Mouse (Mus musculus) liver, embryonic 15.5 days (tissue): Measurements from ENCODE around the gene Zfp292. TPM values are rescaled to one million over a fixed set of nuclear protein-coding genes. Genes with fewer than 3 reads are reported as not detected.

ENCODE experiments used
- ATAC-seq: fragments of 200-750 bp; cut with Nextera tagmentation; 2 replicates; pipeline ENCODE4 v1.8.0; 2017; ENCODE audit warnings: moderate number of reproducible peaks, mild to moderate bottlenecking, moderate library complexity; ENCODE audit not compliant: insufficient read depth
- H3K27ac ChIP-seq: fragments of 300-500 bp; sonication (generic); replicated peaks from 2 replicates; pipeline ENCODE4 v1.5.1; 2015; ENCODE audit warnings: mild to moderate bottlenecking, inconsistent platforms
- H3K27me3 ChIP-seq: fragments of 300-500 bp; sonication (generic); 2 replicates; pipeline ENCODE4 v1.6.1; 2015; ENCODE audit warnings: mild to moderate bottlenecking, inconsistent platforms
- H3K36me3 ChIP-seq: fragments of 300-500 bp; sonication (generic); replicated peaks from 2 replicates; pipeline ENCODE4 v1.6.1; 2015; ENCODE audit warnings: moderate library complexity, mild to moderate bottlenecking, inconsistent platforms
- H3K4me1 ChIP-seq: fragments of 300-500 bp; sonication (generic); replicated peaks from 2 replicates; pipeline ENCODE4 v1.6.1; 2015; ENCODE audit warnings: inconsistent platforms
- H3K4me2 ChIP-seq: fragments of 300-500 bp; sonication (generic); 2 replicates; pipeline ENCODE4 v1.6.1; 2015; ENCODE audit warnings: moderate library complexity, mild to moderate bottlenecking, inconsistent platforms
- H3K4me3 ChIP-seq: fragments of 300-500 bp; sonication (generic); replicated peaks from 2 replicates; pipeline ENCODE4 v1.5.1; 2015; ENCODE audit warnings: mild to moderate bottlenecking, inconsistent platforms
- H3K9ac ChIP-seq: fragments of 300-500 bp; sonication (generic); 2 replicates; pipeline ENCODE4 v1.6.1; 2015; ENCODE audit warnings: moderate library complexity, mild to moderate bottlenecking, inconsistent platforms
- H3K9me3 ChIP-seq: fragments of 300-500 bp; sonication (generic); replicated peaks from 2 replicates; pipeline ENCODE4 v1.6.1; 2016; ENCODE audit warnings: inconsistent platforms
- WGBS: fragments of 180-500 bp; shearing (Covaris S2); methylation state at CpG from one replicate; pipeline ENCODE4 v1.1.7; 2015; ENCODE audit warnings: mixed read lengths; ENCODE audit not compliant: insufficient replicate concordance; 5-methylcytosine and 5-hydroxymethylcytosine counted together
- polyA plus RNA-seq: library from polyadenylated mRNA; unstranded; fragments of >200 nt; fragmentation: Nextera tagmentation; extraction: Ambion mirVana; gene quantifications from 2 replicates; pipeline ENCODE4 v1.2.1, GENCODE M21; 2015

Zfp292 gene
- polyA plus RNA-seq, 1 experiment from 2014 or later = 3.8 TPM

- Histone ChIP-seq H3K9me3 (no peaks in the 10 kb centered on the region), H3K4me2 (no peak overlapping the region), H3K4me1 (no peaks in the 10 kb centered on the region; the same call in 1 of the 2 replicates), H3K27ac (no peak overlapping the region), H3K36me3 (no peaks in the 10 kb centered on the region), H3K27me3 (no peaks in the 10 kb centered on the region), H3K9ac (no peak overlapping the region), H3K4me3 (no peak overlapping the region)
- no peak for ATAC-seq
- WGBS = 78% methylated on average over 5 of the region's 5 CpGs
Measured at GRCm38 (mm10) chr4:34796294-34796693, 86.5 kb downstream of the Zfp292 start.

- no peaks in the 10 kb centered on the region for H3K9me3 ChIP-seq
- no peak overlapping the region for H3K4me2 ChIP-seq
- no peaks in the 10 kb centered on the region for H3K27me3 ChIP-seq
- no peak overlapping the region for H3K27ac ChIP-seq
- no peaks in the 10 kb centered on the region for H3K36me3 ChIP-seq
- no peak overlapping the region for H3K9ac ChIP-seq
- 55% methylated on average over 3 of the region's 3 CpGs for WGBS
- H3K4me1 ChIP-seq = no peaks in the 10 kb centered on the region
- no peak overlapping the region for H3K4me3 ChIP-seq
- no peak for ATAC-seq
Measured at GRCm38 (mm10) chr4:34786476-34786875, 96.3 kb downstream of the Zfp292 start.

- WGBS = 68% methylated on average over 2 of the region's 2 CpGs
- H3K4me3 ChIP-seq = no peak overlapping the region
- H3K27me3 ChIP-seq = no peaks in the 10 kb centered on the region
- ATAC-seq = no peak
- no peak overlapping the region for H3K9ac ChIP-seq
- H3K4me1 ChIP-seq = no peaks in the 10 kb centered on the region
- no peaks in the 10 kb centered on the region for H3K9me3 ChIP-seq
- no peak overlapping the region for H3K4me2 ChIP-seq
- H3K27ac ChIP-seq = no peak overlapping the region
- no peaks in the 10 kb centered on the region for H3K36me3 ChIP-seq
Measured at GRCm38 (mm10) chr4:34785646-34786045, 97.1 kb downstream of the Zfp292 start.

- Histone ChIP-seq H3K9me3 (no peaks in the 10 kb centered on the region), H3K27ac (no peak overlapping the region), H3K9ac (no peak overlapping the region), H3K27me3 (no peaks in the 10 kb centered on the region), H3K4me2 (no peak overlapping the region), H3K36me3 (no peaks in the 10 kb centered on the region), H3K4me1 (no peaks in the 10 kb centered on the region), H3K4me3 (no peak overlapping the region)
- 41% methylated on average over 5 of the region's 5 CpGs for WGBS
- ATAC-seq = no peak
Measured at GRCm38 (mm10) chr4:34784865-34785264, 97.9 kb downstream of the Zfp292 start.

GRCm38 (mm10) chr4:34782730-34783129 is 100.0 kb downstream of the Zfp292 start:
- Histone ChIP-seq H3K4me3 (no peak overlapping the region), H3K27me3 (no peaks in the 10 kb centered on the region), H3K9ac (no peak overlapping the region), H3K4me2 (no peak overlapping the region), H3K27ac (no peak overlapping the region), H3K4me1 (peaks cover under 1% of the 10 kb centered on the region; the same call in 1 of the 2 replicates), H3K36me3 (no peaks in the 10 kb centered on the region), H3K9me3 (no peaks in the 10 kb centered on the region)
- WGBS = 28% methylated on average over 4 of the region's 4 CpGs
- no peak for ATAC-seq

GRCm38 (mm10) chr4:34777677-34778527 is 104.9 kb downstream of the Zfp292 start, which contains the start of gene Smim8:
Smim8 (minus strand) TSS chr4:34778423.
- 4% methylated on average over 40 of the region's 40 CpGs for WGBS

GRCm38 (mm10) chr4:34771652-34772371 is 110.9 kb downstream of the Zfp292 start:
- H3K9ac ChIP-seq = no peak overlapping the region
- H3K4me2 ChIP-seq = no peak overlapping the region
- ATAC-seq = no peak
- 44% methylated on average over 8 of the region's 8 CpGs for WGBS
- peaks cover 3% of the 10 kb centered on the region for H3K36me3 ChIP-seq
- no peak overlapping the region for H3K4me3 ChIP-seq
- no peak overlapping the region for H3K27ac ChIP-seq
- H3K4me1 ChIP-seq = peaks cover 12% of the 10 kb centered on the region
- no peaks in the 10 kb centered on the region for H3K9me3 ChIP-seq
- no peaks in the 10 kb centered on the region for H3K27me3 ChIP-seq

More at GRCm38 (mm10) chr4:34777677-34778527, 104.9 kb downstream of the Zfp292 start, which contains the start of gene Smim8:
- peak within 1 kb of the TSS; percentile 82 for H3K27ac ChIP-seq
- H3K4me3 ChIP-seq = peak within 1 kb of the TSS; percentile 79
- no peaks in the 10 kb centered on the region for H3K9me3 ChIP-seq
- peak within 1 kb of the TSS; percentile 77 for H3K4me2 ChIP-seq
- peaks cover 18% of the 10 kb centered on the region for H3K4me1 ChIP-seq
- H3K36me3 ChIP-seq = no peaks in the 10 kb centered on the region
- peak within 1 kb of the TSS; percentile 73 for H3K9ac ChIP-seq
- H3K27me3 ChIP-seq = no peaks in the 10 kb centered on the region
- ATAC-seq = peak; percentile 93

- H3K4me2 ChIP-seq = no peak within 1 kb of the TSS
- no peaks in the 10 kb centered on the region for H3K9me3 ChIP-seq
- no peak within 1 kb of the TSS for H3K4me3 ChIP-seq
- H3K4me1 ChIP-seq = no peaks in the 10 kb centered on the region
- H3K27ac ChIP-seq = no peak within 1 kb of the TSS
- H3K9ac ChIP-seq = no peak within 1 kb of the TSS
- H3K36me3 ChIP-seq = no peaks in the 10 kb centered on the region
- no peak for ATAC-seq
- 29% methylated on average over 1 of the region's 1 CpGs for WGBS
- H3K27me3 ChIP-seq = no peaks in the 10 kb centered on the region
Measured at GRCm38 (mm10) chr4:34756163-34756562, 126.6 kb downstream of the Zfp292 start, which contains the start of gene Gm136. Gm136 (minus strand) TSS chr4:34756263.

Other genes starting within 250 kb of the Zfp292 start
- 16.5 and 17.5 TPM in 2 replicates for gene Slc35a1, start 195.5 kb downstream of the Zfp292 start, polyA plus RNA-seq
- gene Cfap206, start 152.8 kb downstream of the Zfp292 start, polyA plus RNA-seq = not detected in 2 replicates
- not detected in 2 replicates for gene Gm136, start 126.7 kb downstream of the Zfp292 start, polyA plus RNA-seq
- gene Smim8, start 104.5 kb downstream of the Zfp292 start, polyA plus RNA-seq = 18.4 and 24.2 TPM in 2 replicates
- gene Cga, start 10.8 kb upstream of the Zfp292 start, polyA plus RNA-seq = 0.23 and 0.26 TPM in 2 replicates